Mouse (Mus musculus): ENCODE measurements at regions not wholly inside any gene's neighbourhood (a gene's known extent, or its start where the extent isn't known, plus 50 kb on each side); places are given as distances from the start of the nearest gene placed in this dataset.

DNA sequence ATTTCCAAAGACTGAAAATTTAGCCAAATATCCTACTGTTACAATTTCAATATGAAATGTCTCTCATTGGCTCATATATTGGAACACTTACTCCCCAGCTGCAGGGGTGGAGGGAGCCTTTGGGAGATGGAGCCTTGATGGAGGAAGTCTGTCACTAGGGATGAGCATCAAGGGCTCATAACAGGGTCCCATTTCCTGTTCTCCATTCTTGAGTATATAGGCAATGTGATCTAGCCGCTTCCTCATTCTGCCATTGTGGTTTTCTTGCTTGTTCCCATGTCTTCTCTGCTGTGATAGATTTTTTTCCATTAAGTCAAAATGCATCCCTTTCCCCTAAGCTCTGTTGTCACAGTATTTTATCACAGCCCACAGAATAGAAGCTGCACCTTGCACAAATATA, 589.4 kb upstream of the Nr5a2 start:
- TF ChIP-seq POLR2A (IDR thresholded peaks at IDR 0.05; ENCODE audit: control insufficient read depth, extremely low read depth, insufficient read depth, low read length, poor library complexity) (no peak), CTCF (IDR thresholded peaks at IDR 0.05; ENCODE audit: borderline replicate concordance, control insufficient read depth, extremely low read depth, insufficient read depth, low read length, poor library complexity) (no peak)

Data from thymus, adult 2 months (tissue).